Mouse (Mus musculus): ENCODE results near the gene Prlhr. TPM values are rescaled to one million over a fixed set of nuclear protein-coding genes. Genes with fewer than 3 reads are reported as not detected.

Gene Prlhr
- polyA plus RNA-seq, 1 experiment = not detected

- Histone ChIP-seq H3K27ac (replicated peaks; ENCODE audit: low read depth, low read length) (no peak overlapping the region), H3K4me3 (ENCODE audit: insufficient read depth, low read depth, low read length) (no peak overlapping the region), H3K4me1 (ENCODE audit: control insufficient read depth, insufficient read depth, insufficient read length, low read length) (no peaks in the 10 kb centered on the region)
Measured at GRCm38 (mm10) chr19:60461476-60461875, 6.6 kb downstream of the Prlhr start.

GRCm38 (mm10) chr19:60459680-60460079 lies 8.4 kb downstream of the Prlhr start:
- Histone ChIP-seq H3K27ac (replicated peaks; ENCODE audit: low read depth, low read length) (no peak overlapping the region), H3K4me3 (ENCODE audit: insufficient read depth, low read depth, low read length) (no peak overlapping the region), H3K4me1 (ENCODE audit: control insufficient read depth, insufficient read depth, insufficient read length, low read length) (no peaks in the 10 kb centered on the region)

GRCm38 (mm10) chr19:60459071-60459470 lies 9.0 kb downstream of the Prlhr start:
- Histone ChIP-seq H3K27ac (replicated peaks; ENCODE audit: low read depth, low read length) (no peak overlapping the region), H3K4me3 (ENCODE audit: insufficient read depth, low read depth, low read length) (no peak overlapping the region), H3K4me1 (ENCODE audit: control insufficient read depth, insufficient read depth, insufficient read length, low read length) (no peaks in the 10 kb centered on the region)

- no peaks in the 10 kb centered on the region for H3K4me1 ChIP-seq (ENCODE audit: control insufficient read depth, insufficient read depth, insufficient read length, low read length)
- no peak overlapping the region for H3K27ac ChIP-seq (replicated peaks; ENCODE audit: low read depth, low read length)
- no peak overlapping the region for H3K4me3 ChIP-seq (ENCODE audit: insufficient read depth, low read depth, low read length)
Measured at GRCm38 (mm10) chr19:60455791-60456190, 12.3 kb downstream of the Prlhr start.

- no peaks in the 10 kb centered on the region for H3K4me1 ChIP-seq (ENCODE audit: control insufficient read depth, insufficient read depth, insufficient read length, low read length)
- no peak overlapping the region for H3K27ac ChIP-seq (replicated peaks; ENCODE audit: low read depth, low read length)
- no peak overlapping the region for H3K4me3 ChIP-seq (ENCODE audit: insufficient read depth, low read depth, low read length)
Measured at GRCm38 (mm10) chr19:60440531-60440930, 27.6 kb downstream of the Prlhr start.

GRCm38 (mm10) chr19:60440083-60440482 lies 28.0 kb downstream of the Prlhr start:
- Histone ChIP-seq H3K27ac (replicated peaks; ENCODE audit: low read depth, low read length) (no peak overlapping the region), H3K4me1 (ENCODE audit: control insufficient read depth, insufficient read depth, insufficient read length, low read length) (no peaks in the 10 kb centered on the region), H3K4me3 (ENCODE audit: insufficient read depth, low read depth, low read length) (no peak overlapping the region)

- Histone ChIP-seq H3K27ac (replicated peaks; ENCODE audit: low read depth, low read length) (no peak overlapping the region), H3K4me1 (ENCODE audit: control insufficient read depth, insufficient read depth, insufficient read length, low read length) (no peaks in the 10 kb centered on the region), H3K4me3 (ENCODE audit: insufficient read depth, low read depth, low read length) (no peak overlapping the region)
Measured at GRCm38 (mm10) chr19:60437566-60438241, 30.4 kb downstream of the Prlhr start.

GRCm38 (mm10) chr19:60432347-60433129 lies 35.6 kb downstream of the Prlhr start:
- Histone ChIP-seq H3K27ac (replicated peaks; ENCODE audit: low read depth, low read length) (no peak overlapping the region), H3K4me1 (ENCODE audit: control insufficient read depth, insufficient read depth, insufficient read length, low read length) (no peaks in the 10 kb centered on the region), H3K4me3 (ENCODE audit: insufficient read depth, low read depth, low read length) (no peak overlapping the region)

GRCm38 (mm10) chr19:60417611-60418010 lies 50.5 kb downstream of the Prlhr start:
- H3K27ac ChIP-seq (replicated peaks; ENCODE audit: low read depth, low read length) = no peak overlapping the region
- no peak overlapping the region for H3K4me3 ChIP-seq (ENCODE audit: insufficient read depth, low read depth, low read length)

More at GRCm38 (mm10) chr19:60417611-60418010, 50.5 kb downstream of the Prlhr start:
- no peaks in the 10 kb centered on the region for H3K4me1 ChIP-seq (ENCODE audit: control insufficient read depth, insufficient read depth, insufficient read length, low read length)

Other genes starting within 250 kb of the Prlhr start
- gene Fam204a, start 241.6 kb downstream of the Prlhr start, polyA plus RNA-seq (2012; ENCODE audit: insufficient read depth, insufficient read length, missing spikeins) = 29.6 and 36.4 TPM in 2 replicates
- gene Cacul1, start 112.7 kb upstream of the Prlhr start, polyA plus RNA-seq (2012; ENCODE audit: insufficient read depth, insufficient read length, missing spikeins) = 16.3 and 16.9 TPM in 2 replicates